ENCODE assay signal across 25 mouse cellular contexts in genomic region chr1:120077746-120078410, GRCm38 (mm10). TPM values are rescaled to one million over a fixed set of nuclear protein-coding genes. Genes with fewer than 3 reads are reported as not detected.
DNase-seq lines count a peak whose midpoint lies in the region; ATAC-seq and TF ChIP-seq lines count a peak whose summit lies in the region.
"Had no signal": no experiment of that assay in that cellular context is flagged by ENCODE, and none has a peak within 500 bp of the region (broad histone marks: within the 10 kb centered on the region; RNA-seq: fewer than 3 reads in every experiment).

No protein-coding gene starts in this region.

- peaks cover 9% of the 10 kb centered on the region; the same call in 1 of the 2 replicates for H3K27me3 ChIP-seq in hindbrain, embryonic 11.5 days (ENCODE audit: control insufficient read depth, insufficient read depth, low read length)
- no peaks in the 10 kb centered on the region for H3K27me3 ChIP-seq in hindbrain, postnatal 0 days (ENCODE audit: insufficient read depth, low read length)
- H3K27me3 ChIP-seq in forebrain, embryonic 16.5 days (replicated peaks; ENCODE audit: control insufficient read depth, insufficient read depth, low read length) = peaks cover 6% of the 10 kb centered on the region
- H3K27me3 ChIP-seq: heart, embryonic 15.5 days; kidney, embryonic 15.5 days had no signal

- DNase-seq in embryo, embryonic 10.5 days (ENCODE audit: low spot score) = peak; percentile 38
- no peak for DNase-seq in embryo, embryonic 11 days
- peak; percentile 23 for DNase-seq in hindbrain, embryonic 11.5 days (ENCODE audit: low spot score)
- no peak for DNase-seq in hindbrain, postnatal 0 days (ENCODE audit: low spot score)
- peak; percentile 86 for DNase-seq in R1 (ENCODE audit: low read depth, low spot score)
- DNase-seq in lung, postnatal 36 days = no peak
- DNase-seq in cerebellum, postnatal 14 days = no peak
- DNase-seq: adrenal gland, adult 8-10 months; cerebellum, adult 9-10 months; gastrocnemius, postnatal 14 days; kidney, adult 18-20 months; kidney, postnatal 25 days; liver; lung, adult 2 months; lung, postnatal 10 days; right cerebral cortex, adult 18-20 months; spleen, adult 18-20 months; thymus, postnatal 14 days had no signal

- 22% methylated on average over 9 of the region's 9 CpGs for WGBS in hindbrain, embryonic 11.5 days
- WGBS in hindbrain, postnatal 0 days = 21% methylated on average over 9 of the region's 9 CpGs
- WGBS in forebrain, embryonic 16.5 days = 4% methylated on average over 9 of the region's 9 CpGs

- H3K4me2 ChIP-seq in hindbrain, embryonic 11.5 days (replicated peaks; ENCODE audit: low read depth, low read length) = no peak overlapping the region
- no peak overlapping the region for H3K4me2 ChIP-seq in hindbrain, postnatal 0 days (ENCODE audit: low read depth, low read length)
- no peak overlapping the region for H3K4me2 ChIP-seq in forebrain, embryonic 16.5 days (ENCODE audit: low read length)
- H3K4me2 ChIP-seq: embryonic facial prominence, embryonic 12.5 days; heart, embryonic 15.5 days; hindbrain, embryonic 15.5 days; kidney, embryonic 15.5 days; neural tube, embryonic 13.5 days had no signal

- no peak overlapping the region for H3K4me3 ChIP-seq in hindbrain, embryonic 11.5 days (ENCODE audit: low read depth, low read length)
- H3K4me3 ChIP-seq in hindbrain, postnatal 0 days (ENCODE audit: low read length) = no peak overlapping the region
- no peak overlapping the region for H3K4me3 ChIP-seq in forebrain, embryonic 16.5 days (replicated peaks; ENCODE audit: low read length)
- H3K4me3 ChIP-seq: embryonic facial prominence, embryonic 12.5 days; heart, embryonic 15.5 days; hindbrain, embryonic 15.5 days; kidney, embryonic 15.5 days; neural tube, embryonic 13.5 days had no signal

- H3K27ac ChIP-seq in hindbrain, embryonic 11.5 days (ENCODE audit: low read depth, low read length) = no peak overlapping the region
- H3K27ac ChIP-seq in hindbrain, postnatal 0 days = no peak overlapping the region
- H3K27ac ChIP-seq in forebrain, embryonic 16.5 days (ENCODE audit: low read length) = no peak overlapping the region
- H3K27ac ChIP-seq: embryonic facial prominence, embryonic 12.5 days; heart, embryonic 15.5 days; hindbrain, embryonic 15.5 days; kidney, embryonic 15.5 days; liver, embryonic 14.5 days; neural tube, embryonic 13.5 days had no signal

- H3K36me3 ChIP-seq in hindbrain, embryonic 11.5 days (ENCODE audit: control insufficient read depth, insufficient read depth, low read length) = no peaks in the 10 kb centered on the region
- no peaks in the 10 kb centered on the region for H3K36me3 ChIP-seq in hindbrain, postnatal 0 days (ENCODE audit: insufficient read depth, low read length)
- no peaks in the 10 kb centered on the region for H3K36me3 ChIP-seq in forebrain, embryonic 16.5 days (ENCODE audit: control insufficient read depth, insufficient read depth)
- H3K36me3 ChIP-seq: embryonic facial prominence, embryonic 12.5 days; heart, embryonic 15.5 days; hindbrain, embryonic 15.5 days; kidney, embryonic 15.5 days; neural tube, embryonic 13.5 days had no signal

- no peaks in the 10 kb centered on the region for H3K4me1 ChIP-seq in hindbrain, embryonic 11.5 days (replicated peaks; ENCODE audit: control insufficient read depth, insufficient read depth, low read length)
- peaks cover 6% of the 10 kb centered on the region; the same call in 1 of the 2 replicates for H3K4me1 ChIP-seq in hindbrain, postnatal 0 days (ENCODE audit: insufficient read depth, low read length)
- H3K4me1 ChIP-seq in forebrain, embryonic 16.5 days (replicated peaks; ENCODE audit: control insufficient read depth, insufficient read depth, low read length) = peaks cover 14% of the 10 kb centered on the region

- no peaks in the 10 kb centered on the region for H3K9me3 ChIP-seq in hindbrain, embryonic 11.5 days (ENCODE audit: control insufficient read depth, low read length)
- H3K9me3 ChIP-seq in hindbrain, postnatal 0 days (ENCODE audit: low read length) = no peaks in the 10 kb centered on the region
- no peaks in the 10 kb centered on the region for H3K9me3 ChIP-seq in forebrain, embryonic 16.5 days (ENCODE audit: control insufficient read depth, low read length)
- H3K9me3 ChIP-seq: embryonic facial prominence, embryonic 12.5 days; heart, embryonic 15.5 days; hindbrain, embryonic 15.5 days; kidney, embryonic 15.5 days; neural tube, embryonic 13.5 days had no signal

- no peak for ATAC-seq in hindbrain, embryonic 11.5 days (ENCODE audit: low FRiP score)
- no peak for ATAC-seq in hindbrain, postnatal 0 days
- ATAC-seq in forebrain, embryonic 16.5 days = 0 out of 2 replicates have a peak, but pooled peaks have one; percentile 16

- H3K9ac ChIP-seq in hindbrain, embryonic 11.5 days (ENCODE audit: low read depth, low read length) = no peak overlapping the region
- no peak overlapping the region for H3K9ac ChIP-seq in hindbrain, postnatal 0 days (replicated peaks; ENCODE audit: low read length)
- no peak overlapping the region for H3K9ac ChIP-seq in forebrain, embryonic 16.5 days (replicated peaks; ENCODE audit: low read depth, low read length)
- H3K9ac ChIP-seq: embryonic facial prominence, embryonic 12.5 days; heart, embryonic 15.5 days; hindbrain, embryonic 15.5 days; kidney, embryonic 15.5 days; liver, embryonic 14.5 days; neural tube, embryonic 13.5 days had no signal

- TF ChIP-seq CTCF in hindbrain, postnatal 0 days (IDR thresholded peaks at IDR 0.05; ENCODE audit: low read depth) = no peak

RNA-seq across cellular contexts. Expression of gene Tmem37, which starts 4.0 kb away (rescaled TPM):
- polyA plus RNA-seq in hindbrain, embryonic 11.5 days (2014; fragmentation: Nextera tagmentation; extraction: Ambion mirVana) = 8.8 and 10.6 TPM in 2 replicates
- total RNA-seq in hindbrain, postnatal 0 days (2014; rRNA removed) = 2.9 and 3.8 TPM in 2 replicates
- polyA plus RNA-seq in hindbrain, postnatal 0 days (2015; fragmentation: Nextera tagmentation; extraction: Ambion mirVana) = 9.1 and 9.4 TPM in 2 replicates
- 5.6 and 6.4 TPM in 2 replicates for polyA plus RNA-seq in forebrain, embryonic 16.5 days (2015; fragmentation: Nextera tagmentation; extraction: Ambion mirVana)

RNA-seq across cellular contexts. Expression of gene Dbi, which starts 43.0 kb away (rescaled TPM):
- 642 and 669 TPM in 2 replicates for polyA plus RNA-seq in hindbrain, embryonic 11.5 days (2014; fragmentation: Nextera tagmentation; extraction: Ambion mirVana)
- 529 and 602 TPM in 2 replicates for total RNA-seq in hindbrain, postnatal 0 days (2014; rRNA removed)
- 2,773 and 3,206 TPM in 2 replicates for polyA plus RNA-seq in hindbrain, postnatal 0 days (2015; fragmentation: Nextera tagmentation; extraction: Ambion mirVana)
- polyA plus RNA-seq in forebrain, embryonic 16.5 days (2015; fragmentation: Nextera tagmentation; extraction: Ambion mirVana) = 1,146 and 1,367 TPM in 2 replicates

RNA-seq across cellular contexts. Expression of gene 3110009E18Rik, which starts 43.1 kb away (rescaled TPM):
- 21.9 and 26.1 TPM in 2 replicates for polyA plus RNA-seq in hindbrain, embryonic 11.5 days (2014; fragmentation: Nextera tagmentation; extraction: Ambion mirVana)
- total RNA-seq in hindbrain, postnatal 0 days (2014; rRNA removed) = 2.2 and 2.5 TPM in 2 replicates
- 10.7 and 15.2 TPM in 2 replicates for polyA plus RNA-seq in hindbrain, postnatal 0 days (2015; fragmentation: Nextera tagmentation; extraction: Ambion mirVana)
- polyA plus RNA-seq in forebrain, embryonic 16.5 days (2015; fragmentation: Nextera tagmentation; extraction: Ambion mirVana) = 22.8 and 28.6 TPM in 2 replicates

Comparison
In these comparisons a context has a peak if more than half of its experiments do, and no peak if none do; other contexts are left out.
1. DNase-seq: peak in embryo, embryonic 10.5 days (single experiment), hindbrain, embryonic 11.5 days (single experiment) and R1 (single experiment); none in embryo, embryonic 11 days (single experiment), hindbrain, postnatal 0 days (single experiment), lung, postnatal 36 days (single experiment) and cerebellum, postnatal 14 days (0 of 2).